Mouse (Mus musculus) intestine, embryonic 14.5 days (tissue): ENCODE results near the gene Paxbp1. TPM values are rescaled to one million over a fixed set of nuclear protein-coding genes. Genes with fewer than 3 reads are reported as not detected.
"Not testable (repeated sequence)": the region's sequence is repeated elsewhere in the genome, so short reads cannot be mapped to it uniquely, and the experiment has no call there.

Source experiments
- ATAC-seq: fragments of 200-750 bp; cut with Nextera tagmentation; replicated peaks from 2 replicates; pipeline ENCODE4 v1.8.0; 2017; ENCODE audit warnings: low read depth, moderate number of reproducible peaks, moderate TSS enrichment, moderate library complexity; ENCODE audit not compliant: low FRiP score, low TSS enrichment
- DNase-seq: peaks from one replicate; pipeline ENCODE4 v3.0.0-alpha.2; 2018; ENCODE audit warnings: low spot score
- H3K27ac ChIP-seq: fragments of 300-500 bp; sonication (generic); 2 replicates; pipeline ENCODE4 v1.5.1; 2014; ENCODE audit warnings: low read depth, mild to moderate bottlenecking, control low read depth
- H3K27me3 ChIP-seq: fragments of 300-500 bp; sonication (generic); replicated peaks from 2 replicates; pipeline ENCODE4 v1.6.1; 2014; ENCODE audit warnings: low read length, control low read depth; ENCODE audit not compliant: control insufficient read depth, insufficient read depth
- H3K36me3 ChIP-seq: fragments of 300-500 bp; sonication (generic); 2 replicates; pipeline ENCODE4 v1.6.1; 2014; ENCODE audit warnings: low read length, control low read depth; ENCODE audit not compliant: control insufficient read depth, insufficient read depth
- H3K4me1 ChIP-seq: fragments of 300-500 bp; sonication (generic); replicated peaks from 2 replicates; pipeline ENCODE4 v1.6.1; 2014; ENCODE audit warnings: low read length, control low read depth, mixed read lengths; ENCODE audit not compliant: control insufficient read depth, insufficient read depth
- H3K4me2 ChIP-seq: fragments of 300-500 bp; sonication (generic); 2 replicates; pipeline ENCODE4 v1.6.1; 2014; ENCODE audit warnings: low read length
- H3K4me3 ChIP-seq: fragments of 300-500 bp; sonication (generic); 2 replicates; pipeline ENCODE4 v1.5.1; 2014; ENCODE audit warnings: low read depth, low read length, control low read depth, mixed read lengths
- H3K9ac ChIP-seq: fragments of 300-500 bp; sonication (generic); 2 replicates; pipeline ENCODE4 v1.6.1; 2014; ENCODE audit warnings: mild to moderate bottlenecking, low read length
- H3K9me3 ChIP-seq: fragments of 300-500 bp; sonication (generic); 2 replicates; pipeline ENCODE4 v1.6.1; 2016; ENCODE audit warnings: low read length, control low read depth; ENCODE audit not compliant: control insufficient read depth
- WGBS: fragments of 180-500 bp; shearing (Covaris S2); extraction: QIAGEN DNeasy Blood & Tissue Kit; methylation state at CpG from one replicate; pipeline ENCODE4 v1.1.7; 2014; 5-methylcytosine and 5-hydroxymethylcytosine counted together
- polyA plus RNA-seq: library from polyadenylated mRNA; unstranded; fragments of >200 nt; fragmentation: Nextera tagmentation; extraction: Ambion mirVana; gene quantifications from 2 replicates; pipeline ENCODE4 v1.2.1, GENCODE M21; 2014

The Paxbp1 gene
- polyA plus RNA-seq, 1 experiment from 2014 or later: 60.7 TPM

DNA sequence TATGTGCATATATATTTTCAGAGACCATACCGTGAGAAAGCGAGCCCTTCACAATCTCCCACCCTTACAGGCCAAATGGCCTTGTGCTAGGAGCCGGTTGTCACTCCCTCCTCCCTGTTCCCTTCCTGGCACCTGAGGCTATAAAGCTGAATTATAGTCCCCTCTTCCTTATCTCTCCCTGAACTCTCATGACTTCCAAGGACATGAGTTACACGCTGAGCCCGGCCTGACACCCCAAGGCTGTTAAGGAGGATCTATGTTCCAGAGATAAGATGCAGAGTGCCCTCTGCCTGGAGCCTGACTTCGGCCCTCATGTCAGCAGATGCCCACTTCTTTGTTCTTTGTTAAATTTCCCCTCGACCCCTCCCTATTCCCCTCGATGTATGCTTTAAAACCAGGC, 31.1 kb upstream of the Paxbp1 start:
- H3K36me3 ChIP-seq, H3K27ac ChIP-seq, H3K27me3 ChIP-seq, H3K4me3 ChIP-seq, ATAC-seq, H3K4me2 ChIP-seq, H3K4me1 ChIP-seq, H3K9me3 ChIP-seq, DNase-seq, H3K9ac ChIP-seq: not testable (repeated sequence)
- WGBS: 78% methylated on average over 8 of the region's 8 CpGs

DNA sequence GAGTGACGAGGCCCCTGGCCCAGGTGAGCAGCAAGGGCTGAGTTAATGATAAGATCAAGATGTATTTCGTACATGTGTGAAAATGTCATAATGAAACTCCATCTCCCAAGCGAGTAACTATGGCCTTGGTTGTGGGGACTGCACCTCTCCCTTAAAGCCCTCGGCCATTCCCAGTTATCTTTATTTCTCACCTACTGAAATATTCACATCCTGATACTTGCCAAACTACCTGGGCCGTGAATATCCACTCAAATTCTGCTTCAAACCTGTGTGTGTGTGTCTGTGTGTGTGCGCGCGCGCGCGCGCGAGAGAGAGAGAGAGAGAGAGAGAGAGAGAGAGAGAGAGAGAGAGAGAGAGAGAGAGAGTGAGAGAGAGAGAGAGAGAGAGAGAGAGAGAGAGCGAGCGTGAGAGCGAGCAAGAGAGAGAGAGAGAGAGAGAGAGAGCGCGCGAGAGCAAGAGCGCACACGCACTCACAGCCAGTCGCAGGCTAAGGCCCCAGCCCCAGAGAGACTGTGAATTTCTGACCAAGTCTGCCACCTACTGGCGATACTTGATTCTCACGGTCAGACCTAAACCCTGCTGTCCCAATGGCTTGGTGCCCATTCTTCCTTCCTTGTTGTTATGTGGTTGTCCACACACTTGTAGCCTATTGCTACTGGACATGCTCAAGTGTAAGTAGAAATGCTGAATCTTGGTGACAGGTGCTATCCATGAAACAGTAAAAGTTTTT, 29.0 kb upstream of the Paxbp1 start:
- H3K4me2 ChIP-seq: no peak overlapping the region
- no peaks in the 10 kb centered on the region for H3K4me1 ChIP-seq
- peak; percentile 94 for DNase-seq
- H3K36me3 ChIP-seq: no peaks in the 10 kb centered on the region
- peak; percentile 95 for ATAC-seq
- no peaks in the 10 kb centered on the region for H3K27me3 ChIP-seq
- H3K9me3 ChIP-seq: 0 out of 2 replicates have a peak, but pooled peaks cover 3% of the 10 kb centered on the region
- H3K9ac ChIP-seq: no peak overlapping the region
- WGBS: 40% methylated on average over 22 of the region's 24 CpGs
- H3K27ac ChIP-seq: no peak overlapping the region
- H3K4me3 ChIP-seq: no peak overlapping the region

DNA sequence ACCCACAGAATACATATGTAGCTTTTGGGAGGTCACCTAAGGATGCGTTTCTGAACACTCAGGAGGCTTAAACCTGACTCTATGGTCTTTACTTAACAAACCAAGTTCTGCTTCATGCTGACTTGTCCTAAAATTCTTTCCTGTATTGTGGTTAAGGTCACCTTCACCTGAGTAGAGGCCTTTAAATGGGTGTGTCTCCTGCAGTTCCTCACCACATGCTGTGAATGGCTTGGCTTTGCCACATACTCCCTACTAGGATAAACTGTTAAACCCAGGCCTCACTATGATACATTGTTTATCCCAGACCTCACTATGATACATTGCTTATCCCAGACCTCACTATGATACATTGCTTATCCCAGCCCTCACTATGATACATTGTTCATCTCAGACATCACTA, 27.9 kb upstream of the Paxbp1 start:
- no peak for ATAC-seq
- Histone ChIP-seq H3K27me3 (no peaks in the 10 kb centered on the region), H3K9me3 (no peaks in the 10 kb centered on the region), H3K9ac (no peak overlapping the region), H3K4me3 (no peak overlapping the region), H3K4me2 (no peak overlapping the region), H3K4me1 (no peaks in the 10 kb centered on the region), H3K27ac (no peak overlapping the region), H3K36me3 (no peaks in the 10 kb centered on the region)
- WGBS: 91% methylated on average over 1 of the region's 1 CpGs
- DNase-seq: no peak

DNA sequence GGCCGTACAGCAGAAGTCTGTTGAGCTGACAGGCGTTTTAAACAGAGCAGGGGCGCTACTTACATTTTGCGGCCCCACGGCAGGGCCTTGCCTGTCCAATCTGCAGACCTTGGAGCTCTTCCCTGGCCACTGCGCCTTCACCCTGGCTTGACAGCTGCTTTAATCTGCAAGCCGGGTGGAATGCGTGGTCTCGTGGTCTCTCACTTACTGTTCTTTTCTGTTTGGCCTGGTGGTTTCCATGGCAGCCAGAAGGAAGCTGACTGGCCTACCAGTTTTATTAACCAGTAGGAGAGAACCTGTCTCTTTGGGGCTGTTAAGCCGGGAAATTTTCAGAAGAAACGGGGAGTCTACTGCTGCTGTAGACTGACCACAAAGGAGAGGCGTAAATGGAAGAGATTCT, 24.6 kb upstream of the Paxbp1 start:
- Histone ChIP-seq H3K36me3 (no peaks in the 10 kb centered on the region), H3K27ac (peak overlapping the region; percentile 3; the same call in 1 of the 2 replicates), H3K4me1 (no peaks in the 10 kb centered on the region), H3K9me3 (no peaks in the 10 kb centered on the region), H3K4me3 (no peak overlapping the region), H3K27me3 (no peaks in the 10 kb centered on the region), H3K4me2 (peak overlapping the region; percentile 1; the same call in 1 of the 2 replicates), H3K9ac (no peak overlapping the region)
- DNase-seq: peak; percentile 64
- WGBS: 20% methylated on average over 12 of the region's 12 CpGs
- ATAC-seq: 0 out of 2 replicates have a peak, but pooled peaks have one; percentile 23

DNA sequence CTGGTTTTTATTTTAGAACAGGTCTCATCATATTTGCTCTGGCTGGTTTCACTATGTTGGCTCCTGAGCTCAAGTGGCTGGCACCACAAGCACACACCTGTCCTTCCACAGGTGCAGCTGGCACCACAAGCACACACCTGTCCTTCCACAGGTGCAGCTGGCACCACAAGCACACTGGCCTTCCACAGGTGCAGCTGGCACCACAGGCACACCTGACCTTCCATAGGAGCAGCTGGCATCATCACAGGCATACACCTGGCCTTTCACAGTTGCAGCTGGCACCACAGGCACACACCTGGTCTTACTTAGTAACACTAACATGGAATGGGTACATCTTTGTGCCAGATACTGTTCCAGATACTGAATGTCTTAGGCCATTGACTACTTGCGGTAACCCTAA, 22.8 kb upstream of the Paxbp1 start:
- DNase-seq (no peak), ATAC-seq (no peak)
- Histone ChIP-seq H3K9me3 (no peaks in the 10 kb centered on the region), H3K27me3 (no peaks in the 10 kb centered on the region), H3K36me3 (no peaks in the 10 kb centered on the region), H3K9ac (no peak overlapping the region), H3K4me1 (no peaks in the 10 kb centered on the region), H3K4me2 (no peak overlapping the region), H3K4me3 (no peak overlapping the region), H3K27ac (no peak overlapping the region)
- WGBS: 97% methylated on average over 1 of the region's 1 CpGs

DNA sequence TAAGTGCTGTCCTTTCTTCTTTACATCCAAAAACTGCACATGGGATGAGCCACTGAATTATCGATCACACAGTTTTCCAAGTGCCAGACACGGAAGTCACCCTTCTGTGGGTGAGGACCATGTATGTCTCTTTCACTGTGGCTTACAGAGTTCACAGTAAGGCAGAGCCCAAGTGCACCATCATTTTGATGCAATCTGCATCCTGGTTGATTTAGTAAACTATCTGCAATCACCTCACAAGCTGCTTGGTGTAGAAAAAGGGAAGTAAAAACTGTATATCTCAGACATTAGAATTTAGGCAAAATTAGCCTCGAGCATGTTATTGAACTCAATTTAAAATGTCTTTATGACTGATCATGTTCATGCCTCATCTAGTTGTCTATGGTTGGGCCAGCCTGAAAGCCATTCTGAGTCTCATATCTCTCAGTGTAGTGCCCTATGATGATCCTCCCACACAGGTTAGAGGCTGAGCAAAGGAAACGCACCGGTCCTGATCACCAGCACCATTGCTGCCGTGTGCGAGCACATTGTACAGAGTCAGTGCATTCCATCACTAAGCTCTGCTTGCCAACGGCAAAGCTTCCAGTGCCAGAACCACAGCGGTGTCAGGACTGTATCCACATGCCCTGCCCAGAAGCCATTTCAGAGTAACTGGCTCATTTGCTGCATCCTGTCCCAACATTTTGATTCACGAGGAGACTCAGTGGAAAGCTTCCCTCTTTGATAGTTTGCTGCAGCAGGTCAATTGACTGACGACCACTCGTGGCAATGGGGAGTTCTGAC, 20.4 kb upstream of the Paxbp1 start:
- 87% methylated on average over 12 of the region's 12 CpGs for WGBS
- H3K4me3 ChIP-seq: no peak overlapping the region

DNA sequence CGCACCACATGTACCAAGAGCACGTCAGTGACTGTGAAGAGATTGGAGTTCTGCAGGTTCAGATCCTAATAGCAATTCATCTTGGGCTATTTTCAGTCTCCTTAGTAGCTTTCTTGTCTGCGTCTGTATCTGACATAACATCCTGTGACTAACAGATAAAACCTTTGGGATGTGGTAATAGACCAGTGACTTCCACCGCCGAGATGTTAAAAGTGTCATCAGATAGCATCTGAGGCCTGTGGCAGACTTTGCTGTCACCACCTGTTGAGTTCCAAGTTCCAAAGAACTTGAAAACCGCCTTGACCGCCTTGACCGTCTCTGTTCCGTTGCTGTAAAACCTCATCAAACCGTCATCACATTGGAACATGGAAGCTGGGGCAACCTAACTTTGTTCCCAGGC, 19.4 kb upstream of the Paxbp1 start:
- no peak for DNase-seq
- Histone ChIP-seq H3K36me3 (no peaks in the 10 kb centered on the region), H3K9ac (no peak overlapping the region), H3K9me3 (no peaks in the 10 kb centered on the region), H3K27me3 (no peaks in the 10 kb centered on the region), H3K4me1 (no peaks in the 10 kb centered on the region), H3K4me3 (no peak overlapping the region), H3K27ac (no peak overlapping the region), H3K4me2 (no peak overlapping the region)
- 92% methylated on average over 10 of the region's 10 CpGs for WGBS
- ATAC-seq: no peak

More for the DNA sequence above, 20.4 kb upstream of the Paxbp1 start:
- H3K9me3 ChIP-seq: no peaks in the 10 kb centered on the region
- no peak overlapping the region for H3K9ac ChIP-seq
- no peaks in the 10 kb centered on the region for H3K27me3 ChIP-seq
- DNase-seq (no peak), ATAC-seq (no peak)
- H3K4me2 ChIP-seq: no peak overlapping the region
- H3K27ac ChIP-seq: no peak overlapping the region
- no peaks in the 10 kb centered on the region for H3K4me1 ChIP-seq
- no peaks in the 10 kb centered on the region for H3K36me3 ChIP-seq

DNA sequence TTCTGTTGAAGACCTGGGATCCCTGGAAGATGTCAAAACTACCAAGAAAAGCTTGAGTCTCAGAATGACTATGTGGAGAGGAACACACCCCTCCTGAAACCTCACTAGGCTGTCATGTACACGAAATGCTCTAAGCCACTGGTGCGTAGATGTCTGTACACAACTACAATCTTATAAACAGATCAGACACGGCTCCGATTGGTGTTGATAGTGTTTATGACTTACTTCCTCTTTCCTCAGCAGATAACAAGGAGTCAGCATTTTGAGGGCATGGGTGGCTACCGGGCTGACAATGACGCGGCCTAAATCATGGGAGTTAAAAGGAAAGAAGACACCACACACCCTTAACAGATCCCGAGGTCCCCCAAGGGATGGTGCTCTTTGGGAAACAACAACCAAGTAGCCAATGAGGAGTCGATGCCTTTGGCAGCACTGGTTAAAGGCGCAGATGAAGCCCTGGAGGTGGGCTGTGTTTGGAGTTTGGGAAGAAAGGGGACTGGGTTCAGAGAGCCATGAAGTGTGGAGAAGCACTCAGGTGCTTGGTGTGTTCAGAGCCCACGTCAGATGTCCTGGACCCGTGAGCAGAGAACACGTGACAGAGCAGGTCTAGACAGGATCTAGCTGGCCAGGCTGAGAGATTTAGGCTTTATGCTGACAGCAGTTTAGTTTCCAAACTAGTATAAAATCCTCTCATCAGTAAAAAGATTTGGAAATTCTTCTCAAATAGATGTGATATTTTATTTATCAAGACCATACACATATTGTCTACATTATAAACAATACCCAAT, 17.4 kb upstream of the Paxbp1 start:
- Histone ChIP-seq H3K27ac (no peak overlapping the region), H3K4me3 (no peak overlapping the region), H3K4me2 (no peak overlapping the region), H3K36me3 (no peaks in the 10 kb centered on the region), H3K4me1 (no peaks in the 10 kb centered on the region), H3K27me3 (no peaks in the 10 kb centered on the region), H3K9me3 (no peaks in the 10 kb centered on the region), H3K9ac (no peak overlapping the region)
- DNase-seq: no peak
- WGBS: 49% methylated on average over 13 of the region's 13 CpGs
- ATAC-seq: no peak
